Mouse (Mus musculus) embryo, embryonic 9.5 days (tissue): ENCODE measurements around the gene Tnfsf12.
"Not testable (repeated sequence)": the region's sequence is repeated elsewhere in the genome, so short reads cannot be mapped to it uniquely, and the experiment has no call there.

Experiments used
- DNase-seq: peaks from one replicate; pipeline ENCODE4 v3.0.0-alpha.2; 2017; ENCODE audit errors: extremely low spot score

Gene Tnfsf12

GRCm38 (mm10) chr11:69704613-69705010, 9.0 kb upstream of the Tnfsf12 start:
- no peak for DNase-seq

DNA sequence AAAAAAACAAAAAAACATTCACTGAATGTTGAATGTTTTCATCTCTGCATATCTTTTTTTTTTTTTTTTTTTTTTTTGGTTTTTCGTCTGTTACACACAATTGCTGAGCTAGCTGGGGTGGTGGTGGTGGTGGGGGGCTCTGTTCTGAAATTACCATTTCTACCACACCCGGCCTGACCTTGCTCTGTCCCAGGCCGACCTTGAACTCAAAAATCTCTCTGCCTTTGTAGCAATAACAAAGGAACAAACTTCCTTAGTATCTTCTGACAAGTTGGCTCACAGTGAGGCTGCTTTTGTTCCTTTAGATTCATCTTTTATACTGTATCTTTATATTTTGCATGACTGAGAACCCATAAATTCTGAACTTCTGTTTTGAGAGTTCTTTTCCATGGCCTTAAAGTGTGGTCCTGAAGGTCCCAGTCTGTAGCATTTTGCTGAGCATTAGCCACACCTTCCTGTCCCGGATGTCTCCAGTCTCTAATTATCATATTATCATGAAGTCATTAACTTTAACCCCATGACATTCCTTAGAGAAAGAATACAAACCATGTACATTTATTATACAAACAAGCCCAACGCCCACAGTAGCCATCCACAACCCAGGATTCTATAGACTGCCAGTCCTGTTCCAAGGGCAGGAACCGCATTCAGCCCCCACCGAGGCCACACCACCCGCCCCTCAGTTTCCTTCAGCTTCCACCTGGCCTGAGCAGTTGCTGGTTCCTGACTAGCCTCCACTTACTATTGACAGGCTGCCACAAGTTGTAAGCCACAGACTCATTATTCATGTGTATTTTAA, 8.4 kb upstream of the Tnfsf12 start:
- no peak for DNase-seq

GRCm38 (mm10) chr11:69703381-69703780, 7.7 kb upstream of the Tnfsf12 start:
- DNase-seq: not testable (repeated sequence)

DNA sequence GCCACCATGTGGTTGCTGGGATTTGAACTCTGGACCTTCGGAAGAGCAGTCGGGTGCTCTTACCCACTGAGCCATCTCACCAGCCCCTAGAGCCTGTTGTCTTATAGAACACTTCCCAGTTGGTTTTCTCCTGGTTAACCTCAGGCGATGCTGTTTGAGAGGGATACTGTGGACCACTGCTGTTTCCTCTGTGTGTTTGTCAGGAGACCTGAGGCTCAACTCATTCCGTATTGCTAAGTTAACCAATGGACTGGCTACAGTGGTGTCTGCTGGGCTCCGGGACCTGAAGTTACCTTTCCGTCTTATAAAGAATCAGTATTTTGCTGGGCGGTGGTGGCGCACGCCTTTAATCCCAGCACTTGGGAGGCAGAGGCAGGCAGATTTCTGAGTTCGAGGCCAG, 7.2 kb upstream of the Tnfsf12 start:
- DNase-seq: not testable (repeated sequence)

DNA sequence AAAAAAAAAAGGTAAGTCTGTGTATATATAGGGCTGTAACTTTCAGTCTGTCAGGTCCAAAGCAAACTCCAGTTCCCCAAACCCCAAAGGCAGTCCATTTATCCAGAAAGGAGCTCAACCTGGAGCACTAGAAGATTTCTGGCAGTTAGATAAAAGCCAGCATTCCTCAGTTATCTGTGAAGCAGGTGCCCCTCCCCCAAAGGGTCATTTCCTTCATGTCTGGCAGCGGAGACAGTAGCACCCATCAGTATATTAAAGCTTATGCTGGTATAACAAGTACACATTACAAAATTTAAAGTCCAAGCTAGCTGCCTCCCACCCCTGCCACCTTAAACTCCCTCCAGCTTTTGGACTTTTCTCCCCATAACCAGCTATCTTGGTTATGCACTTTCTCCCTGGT, 3.9 kb upstream of the Tnfsf12 start:
- no peak for DNase-seq

- DNase-seq: no peak
Observed at GRCm38 (mm10) chr11:69698574-69698973, 2.9 kb upstream of the Tnfsf12 start.

GRCm38 (mm10) chr11:69697396-69697795, 1.7 kb upstream of the Tnfsf12 start:
- no peak for DNase-seq

DNA sequence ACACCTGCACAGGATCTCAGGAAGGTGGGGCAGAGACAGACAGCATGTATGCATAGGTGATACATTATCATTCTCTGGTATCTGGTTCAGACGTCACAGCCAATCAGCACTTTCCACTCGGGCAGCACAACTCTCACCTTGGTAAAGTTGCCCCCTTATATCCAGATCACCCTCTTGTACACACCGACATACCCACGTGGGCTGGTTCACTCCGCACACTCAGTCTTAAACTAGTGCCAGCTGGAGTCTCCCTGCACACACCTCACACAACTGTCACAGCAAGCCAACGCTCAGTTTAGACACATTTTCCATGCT, 646 bp downstream of the Tnfsf12 start:
- DNase-seq: no peak

DNA sequence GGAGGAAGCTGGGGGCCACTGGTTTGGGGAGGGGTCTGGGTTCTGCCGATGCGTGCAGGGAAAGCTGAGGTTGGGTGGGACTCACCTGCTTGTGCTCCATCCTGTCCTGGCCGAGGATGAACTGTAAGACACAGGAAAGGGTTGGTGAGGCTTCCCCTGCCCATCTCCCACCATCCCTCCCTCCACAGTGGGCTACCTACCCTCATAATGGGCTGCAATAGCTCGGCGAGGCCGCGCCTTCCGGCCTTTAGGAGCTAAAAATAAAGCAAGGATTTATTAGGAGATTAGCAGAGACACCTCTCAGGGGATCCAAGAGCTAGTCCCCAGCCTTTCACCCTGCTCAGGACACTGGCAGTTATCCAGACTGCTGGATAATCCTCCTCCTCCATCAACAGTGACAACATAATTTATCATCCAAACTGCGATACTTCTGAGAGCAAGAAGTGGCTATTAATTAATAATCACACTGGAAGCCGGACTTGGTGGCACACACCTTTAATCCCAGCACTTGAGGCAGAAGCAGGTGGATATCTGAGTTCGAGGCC, 2.2 kb downstream of the Tnfsf12 start:
- no peak for DNase-seq

- DNase-seq: no peak
Observed at GRCm38 (mm10) chr11:69692863-69693262, 2.8 kb downstream of the Tnfsf12 start.

DNA sequence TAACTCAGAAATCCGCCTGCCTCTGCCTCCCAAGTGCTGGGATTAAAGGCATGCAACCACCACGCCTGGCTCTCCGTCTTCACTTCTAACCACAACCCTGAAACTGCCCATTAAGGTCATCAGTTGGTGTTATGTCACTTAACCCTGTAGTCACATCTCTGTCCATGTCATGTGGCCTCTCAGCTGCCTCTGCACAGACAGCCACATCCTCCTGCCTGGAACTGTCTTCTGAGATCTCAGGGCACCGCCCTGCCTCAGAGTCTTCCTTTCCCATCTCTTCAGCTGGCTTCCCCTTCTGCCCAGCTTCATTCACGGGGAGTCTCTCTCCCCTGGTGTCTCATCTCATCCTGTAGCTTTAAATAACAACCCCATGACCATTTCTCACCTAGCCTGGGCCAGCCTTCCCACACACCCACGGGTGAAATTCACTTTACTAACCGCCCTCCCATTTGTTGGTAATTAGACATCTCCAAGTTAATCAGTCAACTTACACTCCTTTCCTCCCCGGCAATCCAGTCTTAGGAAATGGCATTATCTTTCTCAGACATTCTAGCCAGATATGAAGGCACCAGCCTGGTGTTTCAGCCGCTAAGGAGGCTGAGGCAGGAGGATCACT, 3.3 kb downstream of the Tnfsf12 start:
- no peak for DNase-seq

- no peak for DNase-seq
Observed at GRCm38 (mm10) chr11:69689891-69690290, 5.8 kb downstream of the Tnfsf12 start.

- DNase-seq: no peak
Observed at GRCm38 (mm10) chr11:69687061-69687460, 8.6 kb downstream of the Tnfsf12 start.

GRCm38 (mm10) chr11:69686377-69686776, 9.3 kb downstream of the Tnfsf12 start:
- no peak for DNase-seq

GRCm38 (mm10) chr11:69685526-69686148, 10.0 kb downstream of the Tnfsf12 start, which contains the start of gene Tnfsf13:
Tnfsf13 (minus strand) TSS chr11:69685784.
- no peak for DNase-seq

DNA sequence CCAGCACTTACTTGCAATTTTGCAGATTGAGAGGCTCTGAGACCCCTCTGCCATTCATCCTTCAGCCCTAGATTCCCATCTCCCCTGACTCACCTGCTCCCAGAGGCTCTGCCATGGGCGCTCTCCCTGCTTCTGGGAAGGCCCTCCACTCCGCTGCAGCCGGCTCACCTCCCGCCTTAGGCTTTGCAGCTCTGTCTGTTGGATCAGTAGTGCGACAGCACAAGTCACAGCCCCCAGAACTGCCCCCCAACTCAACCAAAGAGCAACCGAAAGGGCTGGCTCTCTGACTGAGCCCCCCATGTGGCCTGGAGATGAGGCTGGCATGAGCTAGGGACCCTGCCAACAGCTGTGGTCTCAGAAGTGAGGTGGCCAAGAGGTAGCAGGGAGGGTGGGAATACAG, 10.7 kb downstream of the Tnfsf12 start:
- DNase-seq: no peak

DNA sequence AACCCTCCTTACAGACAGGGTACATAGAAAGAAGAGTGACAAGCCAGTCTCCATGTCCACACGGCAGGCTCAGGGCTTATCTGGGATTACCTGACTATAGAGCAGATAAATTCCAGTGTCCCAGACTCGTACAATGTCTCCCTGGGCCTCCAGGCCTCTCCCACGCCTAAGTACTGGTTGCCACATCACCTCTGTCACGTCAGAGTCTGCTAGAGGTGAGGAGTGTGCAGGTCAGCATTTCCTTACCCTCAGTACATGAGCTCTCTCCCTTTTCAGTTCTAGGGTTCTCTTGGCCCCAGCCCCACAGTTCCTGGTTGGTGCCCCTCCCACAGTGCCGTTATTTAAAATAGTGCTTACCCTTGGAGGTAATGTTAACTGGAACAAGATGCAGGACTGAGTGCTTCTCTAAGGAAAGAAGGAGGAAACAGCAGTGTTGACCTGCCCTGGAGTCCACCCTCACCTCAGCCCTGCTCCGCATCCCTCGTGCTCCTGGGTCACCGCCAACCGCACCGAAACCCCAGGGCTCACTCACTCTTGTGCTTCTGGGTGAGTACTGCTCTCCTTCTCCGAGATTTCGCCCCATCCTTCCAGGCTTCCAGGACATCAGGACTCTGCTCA, 11.4 kb downstream of the Tnfsf12 start:
- DNase-seq: no peak

- DNase-seq: no peak
Observed at GRCm38 (mm10) chr11:69683576-69683975, 12.1 kb downstream of the Tnfsf12 start.

DNA sequence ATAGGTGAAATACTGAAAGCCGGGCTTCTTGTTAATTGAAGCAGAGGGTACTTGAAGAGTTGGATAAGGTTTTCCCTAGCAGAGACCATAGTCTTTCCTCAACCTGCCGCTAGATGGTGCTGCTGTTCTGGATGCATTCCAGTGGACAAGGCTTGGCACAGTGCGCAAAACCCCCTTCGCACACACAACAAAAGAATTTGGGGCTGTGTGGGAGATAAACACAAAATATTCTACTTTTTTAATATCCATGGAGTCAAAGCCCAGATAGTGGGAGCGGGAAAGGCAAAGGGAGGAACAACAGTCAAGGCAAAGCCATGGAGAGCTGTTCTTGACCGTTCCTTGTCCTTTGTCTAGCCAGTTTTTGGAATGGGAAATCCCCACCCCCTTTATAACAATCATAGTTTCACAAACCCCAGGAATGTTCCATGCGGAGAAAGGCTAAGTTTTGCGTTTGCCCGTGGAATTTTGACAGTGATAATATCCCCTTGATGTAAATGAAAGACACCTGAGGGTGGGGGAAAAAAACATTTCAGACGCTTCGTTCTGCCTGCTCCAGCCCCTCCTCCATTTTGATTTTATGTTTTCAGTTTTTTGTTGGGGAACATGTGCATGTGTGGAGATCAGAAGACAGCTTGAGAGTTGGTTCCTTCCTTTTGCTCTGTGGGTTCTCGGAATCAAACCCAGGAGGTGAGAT, 12.7 kb downstream of the Tnfsf12 start:
- peak; percentile 91 for DNase-seq

DNA sequence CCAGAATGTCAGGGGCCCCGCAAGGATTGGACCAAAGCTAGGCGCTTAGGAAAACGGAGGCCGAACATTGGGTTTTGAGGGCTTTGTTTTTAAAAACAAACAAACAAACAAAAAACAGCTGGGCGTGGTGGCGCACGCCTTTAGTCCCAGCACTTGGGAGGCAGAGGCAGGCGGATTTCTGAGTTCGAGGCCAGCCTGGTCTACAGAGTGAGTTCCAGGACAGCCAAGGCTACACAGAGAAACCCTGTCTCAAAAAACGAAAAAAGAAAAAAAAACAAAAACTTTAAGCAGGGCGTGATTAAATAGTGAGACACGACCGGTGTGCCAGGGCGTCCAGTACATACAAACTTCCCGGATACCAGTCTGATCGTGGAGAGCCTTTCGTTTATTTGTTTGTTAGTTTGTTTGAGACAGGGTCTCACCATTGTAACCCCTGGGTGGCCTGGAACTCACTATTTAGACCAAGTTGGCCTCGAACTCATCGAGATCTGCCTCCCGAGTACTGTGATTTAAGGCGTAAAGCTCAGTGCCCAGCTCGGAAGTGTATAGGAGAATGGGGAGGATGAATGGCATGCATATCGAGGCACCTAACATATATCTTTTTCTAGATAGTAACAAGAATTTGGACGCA, 13.3 kb downstream of the Tnfsf12 start:
- no peak for DNase-seq
